Mouse (Mus musculus) hindbrain, embryonic 16.5 days (tissue): Measurements from ENCODE around the gene Hormad2. TPM values are rescaled to one million over a fixed set of nuclear protein-coding genes. Genes with fewer than 3 reads are reported as not detected.
A peak's percentile ranks its signal among the peaks of the same experiment; 100 is the strongest.

ENCODE experiments used
- ATAC-seq: fragments of 200-750 bp; cut with Nextera tagmentation; 2 replicates; pipeline ENCODE4 v1.8.0; 2017; ENCODE audit warnings: moderate TSS enrichment, moderate library complexity
- H3K27ac ChIP-seq: fragments of 300-500 bp; sonication (generic); 2 replicates; pipeline ENCODE4 v1.5.1; 2014; ENCODE audit warnings: low read depth, mild to moderate bottlenecking, control low read depth, low read length, moderate library complexity
- H3K27me3 ChIP-seq: fragments of 300-500 bp; sonication (generic); replicated peaks from 2 replicates; pipeline ENCODE4 v1.6.1; 2014; ENCODE audit warnings: low read length; ENCODE audit not compliant: control insufficient read depth, insufficient read depth
- H3K36me3 ChIP-seq: fragments of 300-500 bp; sonication (generic); 2 replicates; pipeline ENCODE4 v1.6.1; 2014; ENCODE audit warnings: mild to moderate bottlenecking, low read length, moderate library complexity, mixed read lengths; ENCODE audit not compliant: control insufficient read depth, insufficient read depth
- H3K4me1 ChIP-seq: fragments of 300-500 bp; sonication (generic); 2 replicates; pipeline ENCODE4 v1.6.1; 2014; ENCODE audit warnings: low read depth, low read length; ENCODE audit not compliant: control insufficient read depth, insufficient read depth
- H3K4me2 ChIP-seq: fragments of 300-500 bp; sonication (generic); 2 replicates; pipeline ENCODE4 v1.6.1; 2014; ENCODE audit warnings: mild to moderate bottlenecking, low read length, control low read depth, moderate library complexity
- H3K4me3 ChIP-seq: fragments of 300-500 bp; sonication (generic); 2 replicates; pipeline ENCODE4 v1.5.1; 2014; ENCODE audit warnings: mild to moderate bottlenecking, low read length, control low read depth, moderate library complexity
- H3K9ac ChIP-seq: fragments of 300-500 bp; sonication (generic); 2 replicates; pipeline ENCODE4 v1.6.1; 2014; ENCODE audit warnings: low read depth, mild to moderate bottlenecking, control low read depth, low read length, moderate library complexity
- H3K9me3 ChIP-seq: fragments of 300-500 bp; sonication (generic); 2 replicates; pipeline ENCODE4 v1.6.1; 2014; ENCODE audit warnings: mild to moderate bottlenecking, low read length, moderate library complexity; ENCODE audit not compliant: control insufficient read depth
- WGBS: fragments of 180-500 bp; shearing (Covaris S2); extraction: QIAGEN DNeasy Blood & Tissue Kit; methylation state at CpG from one replicate; pipeline ENCODE4 v1.1.7; 2014; 5-methylcytosine and 5-hydroxymethylcytosine counted together
- polyA plus RNA-seq: library from polyadenylated mRNA; unstranded; fragments of >200 nt; fragmentation: Nextera tagmentation; extraction: Ambion mirVana; gene quantifications from 2 replicates; pipeline ENCODE4 v1.2.1, GENCODE M21; 2015

The Hormad2 gene
- 0.48 TPM in 1 of 2 replicates, not detected in the other for polyA plus RNA-seq

GRCm38 (mm10) chr11:4440978-4441377, at the start of gene Hormad2:
Gene Hormad2 (minus strand): TSS chr11:4441105.
- Histone ChIP-seq H3K4me2 (no peak within 1 kb of the TSS), H3K27me3 (no peaks in the 10 kb centered on the region), H3K4me3 (no peak within 1 kb of the TSS), H3K36me3 (no peaks in the 10 kb centered on the region), H3K9me3 (no peaks in the 10 kb centered on the region), H3K9ac (no peak within 1 kb of the TSS), H3K4me1 (no peaks in the 10 kb centered on the region), H3K27ac (no peak within 1 kb of the TSS)
- ATAC-seq = no peak
- 52% methylated on average over 19 of the region's 19 CpGs for WGBS

- Histone ChIP-seq H3K27ac (no peak overlapping the region), H3K36me3 (peaks cover 53% of the 10 kb centered on the region), H3K9me3 (no peaks in the 10 kb centered on the region), H3K4me2 (no peak overlapping the region), H3K4me1 (no peaks in the 10 kb centered on the region), H3K27me3 (no peaks in the 10 kb centered on the region), H3K9ac (no peak overlapping the region), H3K4me3 (no peak overlapping the region)
- WGBS = 96% methylated on average over 4 of the region's 4 CpGs
- no peak for ATAC-seq
Measured at GRCm38 (mm10) chr11:4489207-4489606, 48.3 kb upstream of the Hormad2 start.

GRCm38 (mm10) chr11:4488798-4489197, 47.9 kb upstream of the Hormad2 start:
- H3K4me2 ChIP-seq = no peak overlapping the region
- H3K27me3 ChIP-seq = no peaks in the 10 kb centered on the region
- 99% methylated on average over 2 of the region's 2 CpGs for WGBS
- ATAC-seq = no peak
- H3K4me3 ChIP-seq = no peak overlapping the region
- H3K4me1 ChIP-seq = no peaks in the 10 kb centered on the region
- peaks cover 56% of the 10 kb centered on the region for H3K36me3 ChIP-seq
- H3K9ac ChIP-seq = no peak overlapping the region
- no peak overlapping the region for H3K27ac ChIP-seq
- H3K9me3 ChIP-seq = no peaks in the 10 kb centered on the region

GRCm38 (mm10) chr11:4488367-4488766, 47.5 kb upstream of the Hormad2 start:
- Histone ChIP-seq H3K4me1 (no peaks in the 10 kb centered on the region), H3K4me3 (no peak overlapping the region), H3K9ac (no peak overlapping the region), H3K9me3 (no peaks in the 10 kb centered on the region), H3K27ac (no peak overlapping the region), H3K4me2 (no peak overlapping the region), H3K36me3 (peaks cover 57% of the 10 kb centered on the region), H3K27me3 (no peaks in the 10 kb centered on the region)
- ATAC-seq = no peak
- WGBS = 96% methylated on average over 13 of the region's 13 CpGs

- Histone ChIP-seq H3K27me3 (no peaks in the 10 kb centered on the region), H3K4me1 (no peaks in the 10 kb centered on the region), H3K9me3 (no peaks in the 10 kb centered on the region), H3K9ac (no peak overlapping the region), H3K36me3 (peaks cover 58% of the 10 kb centered on the region), H3K4me2 (no peak overlapping the region), H3K4me3 (no peak overlapping the region), H3K27ac (no peak overlapping the region)
- WGBS = 76% methylated on average over 8 of the region's 8 CpGs
- peak; percentile 58; the same call in 1 of the 2 replicates for ATAC-seq
Measured at GRCm38 (mm10) chr11:4487401-4487965, 46.6 kb upstream of the Hormad2 start.

- ATAC-seq = no peak
- H3K27ac ChIP-seq = no peak overlapping the region
- no peak overlapping the region for H3K4me3 ChIP-seq
- no peaks in the 10 kb centered on the region for H3K4me1 ChIP-seq
- H3K27me3 ChIP-seq = no peaks in the 10 kb centered on the region
- H3K9ac ChIP-seq = no peak overlapping the region
- H3K4me2 ChIP-seq = no peak overlapping the region
- H3K36me3 ChIP-seq = peaks cover 57% of the 10 kb centered on the region
- no peaks in the 10 kb centered on the region for H3K9me3 ChIP-seq
- 100% methylated on average over 5 of the region's 5 CpGs for WGBS
Measured at GRCm38 (mm10) chr11:4484541-4484940, 43.6 kb upstream of the Hormad2 start.

GRCm38 (mm10) chr11:4482641-4483040, 41.7 kb upstream of the Hormad2 start:
- Histone ChIP-seq H3K4me1 (no peaks in the 10 kb centered on the region), H3K4me3 (no peak overlapping the region), H3K27ac (0 out of 2 replicates have a peak overlapping the region, but pooled peaks have one; percentile 42), H3K36me3 (peaks cover 50% of the 10 kb centered on the region), H3K27me3 (no peaks in the 10 kb centered on the region), H3K4me2 (no peak overlapping the region), H3K9ac (no peak overlapping the region), H3K9me3 (no peaks in the 10 kb centered on the region)
- ATAC-seq = no peak
- 82% methylated on average over 5 of the region's 5 CpGs for WGBS

- H3K27ac ChIP-seq = no peak overlapping the region
- no peaks in the 10 kb centered on the region for H3K9me3 ChIP-seq
- H3K9ac ChIP-seq = no peak overlapping the region
- no peak for ATAC-seq
- no peak overlapping the region for H3K4me3 ChIP-seq
- WGBS = 86% methylated on average over 4 of the region's 4 CpGs
- no peak overlapping the region for H3K4me2 ChIP-seq
- no peaks in the 10 kb centered on the region; the same call in 1 of the 2 replicates for H3K4me1 ChIP-seq
- H3K36me3 ChIP-seq = peaks cover 13% of the 10 kb centered on the region
- H3K27me3 ChIP-seq = no peaks in the 10 kb centered on the region
Measured at GRCm38 (mm10) chr11:4476184-4476697, 35.3 kb upstream of the Hormad2 start.

GRCm38 (mm10) chr11:4472464-4473179, 31.7 kb upstream of the Hormad2 start:
- WGBS = 58% methylated on average over 7 of the region's 7 CpGs
- H3K4me1 ChIP-seq = no peaks in the 10 kb centered on the region; the same call in 1 of the 2 replicates
- H3K9me3 ChIP-seq = no peaks in the 10 kb centered on the region
- no peaks in the 10 kb centered on the region for H3K27me3 ChIP-seq
- peak; percentile 53 for ATAC-seq
- no peaks in the 10 kb centered on the region for H3K36me3 ChIP-seq
- H3K4me2 ChIP-seq = no peak overlapping the region
- H3K4me3 ChIP-seq = no peak overlapping the region
- peak overlapping the region; percentile 35; the same call in 1 of the 2 replicates for H3K27ac ChIP-seq
- no peak overlapping the region for H3K9ac ChIP-seq
